Mouse (Mus musculus) retina, embryonic 14.5 days (tissue): ENCODE measurements around the gene Fkbp5.
"Not testable (repeated sequence)": the region's sequence is repeated elsewhere in the genome, so short reads cannot be mapped to it uniquely, and the experiment has no call there.

Experiments used
- DNase-seq: peaks from one replicate; pipeline ENCODE4 v3.0.0-alpha.2; 2015; ENCODE audit warnings: low spot score

Gene Fkbp5

DNA sequence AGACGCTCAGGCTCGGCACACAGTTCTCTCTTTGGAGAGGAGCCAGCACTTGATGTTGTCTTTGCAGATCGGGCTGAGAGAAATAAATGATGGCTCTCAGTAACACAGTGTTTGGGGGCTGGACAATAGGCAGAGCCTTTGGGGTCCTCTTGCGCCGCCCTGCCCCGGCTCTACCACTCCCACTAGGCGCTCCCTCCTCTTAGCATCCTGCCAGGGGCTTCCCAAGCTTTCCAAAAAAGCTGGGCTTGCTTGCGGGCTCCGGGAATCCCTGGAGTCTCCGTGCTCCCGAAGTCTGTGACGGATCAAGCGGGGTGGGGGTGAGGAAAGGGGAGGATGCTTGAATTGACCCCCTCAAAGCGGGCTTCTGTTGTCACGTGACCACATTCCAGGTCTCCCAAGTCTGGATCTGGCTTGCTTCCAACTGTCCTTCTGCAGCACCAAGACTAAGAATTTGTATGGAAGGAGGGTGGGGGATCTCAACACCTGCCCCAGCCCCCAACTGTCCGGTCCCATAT, at the start of gene Fkbp5:
Gene Fkbp5, minus strand, starts transcription at position 87 of the 515 bp plus-strand sequence.
- DNase-seq: peak; percentile 46

- no peak for DNase-seq
These were observed 47.9 kb upstream of the Fkbp5 start for GRCm38 (mm10) chr17:28565181-28565580.

DNA sequence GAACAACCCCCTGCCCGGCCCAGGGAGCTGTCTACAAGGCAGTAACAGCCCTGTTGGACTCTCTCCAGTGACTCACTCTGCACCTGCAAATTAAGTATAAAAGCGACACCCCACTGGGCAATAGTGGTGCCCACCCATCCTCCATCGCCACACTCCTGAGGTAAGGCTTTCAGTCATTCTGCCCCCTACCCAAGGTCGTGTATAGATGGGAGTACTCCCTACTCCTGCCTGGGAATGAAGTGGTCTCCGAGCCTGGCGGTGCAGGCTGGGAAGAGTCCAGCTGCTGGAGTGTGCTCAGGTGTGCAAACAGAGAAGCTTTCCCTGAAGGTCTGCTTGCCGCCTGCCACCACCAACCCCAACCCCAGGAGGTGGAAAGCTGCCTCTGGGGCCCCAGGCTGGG, 44.3 kb upstream of the Fkbp5 start:
- DNase-seq: no peak

DNA sequence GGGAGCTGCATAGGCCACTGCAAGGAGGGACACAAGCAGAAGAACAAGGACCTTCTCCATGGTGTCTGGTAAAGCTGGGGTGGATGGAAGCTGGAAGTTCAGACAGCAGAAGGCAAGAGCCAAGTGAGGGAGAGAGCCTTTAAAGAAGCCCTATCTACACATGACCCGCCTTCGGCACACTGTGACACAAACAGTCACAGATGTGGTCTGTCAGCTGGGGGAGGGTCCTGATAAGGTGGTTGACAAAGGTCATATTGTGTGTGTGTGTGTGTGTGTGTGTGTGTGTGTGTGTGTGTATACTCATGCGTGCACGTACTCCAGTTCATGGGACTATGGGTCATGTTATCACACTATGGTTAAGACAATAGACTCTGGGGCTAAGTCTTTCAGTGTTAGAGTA, 43.3 kb upstream of the Fkbp5 start, which contains the start of gene Clps:
Gene Clps, minus strand, starts transcription at position 169 of the 400 bp plus-strand sequence.
- no peak for DNase-seq

DNA sequence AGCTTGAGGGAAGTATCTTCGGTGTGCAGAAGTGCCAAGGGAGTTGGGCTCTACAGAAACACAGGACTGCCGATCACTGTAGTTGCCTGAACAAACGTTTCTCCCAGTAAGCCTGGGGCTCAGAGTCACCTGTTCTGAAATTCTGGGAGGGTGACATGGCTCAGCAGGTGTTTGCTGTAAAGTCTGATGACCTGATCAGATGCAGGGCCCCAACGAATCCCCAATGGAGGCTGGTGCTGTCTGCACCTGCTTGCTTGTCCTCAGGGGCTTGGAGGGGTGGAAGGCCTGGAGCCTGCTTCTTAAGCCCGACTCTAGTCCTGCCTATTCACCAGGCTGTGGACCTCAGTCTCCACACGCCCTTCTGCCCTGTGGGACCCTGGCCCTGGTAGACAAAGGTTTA, 40.4 kb upstream of the Fkbp5 start:
- DNase-seq: no peak

DNA sequence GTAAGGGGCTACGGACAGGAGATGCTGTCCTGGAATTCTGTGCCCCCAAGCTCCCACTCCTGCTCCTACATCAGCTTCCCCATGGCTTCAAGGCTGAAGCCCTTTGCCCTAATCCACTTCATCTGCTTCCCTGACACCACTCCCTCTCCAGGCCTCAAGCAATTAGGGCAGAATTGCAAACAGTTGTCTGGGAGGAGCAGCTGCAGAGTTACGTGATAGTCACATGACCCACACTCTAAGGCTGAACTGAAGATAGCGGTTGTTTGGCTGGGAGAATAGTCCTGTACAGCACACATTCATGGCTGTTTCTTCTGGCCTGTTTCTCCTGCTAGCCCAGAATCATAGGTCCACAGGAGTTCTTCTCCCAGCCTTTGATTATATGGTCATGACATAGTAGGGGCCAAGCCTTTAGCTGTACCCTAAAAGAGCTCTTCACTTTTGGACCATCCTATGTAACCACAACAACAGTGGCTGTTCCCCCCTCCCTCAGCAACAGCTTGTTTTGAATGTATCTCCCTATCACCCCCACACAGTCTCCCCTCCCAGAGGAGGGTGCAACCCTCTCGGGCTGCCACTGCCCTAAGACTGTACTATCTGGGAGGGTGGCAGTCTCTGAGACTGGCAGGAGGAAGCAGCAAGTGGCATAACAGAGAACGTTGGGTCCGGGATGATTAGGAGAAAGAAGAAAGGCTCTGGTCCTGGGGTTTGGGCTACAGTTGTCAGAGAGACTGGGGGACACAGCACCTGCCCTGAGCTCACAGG, 39.5 kb upstream of the Fkbp5 start:
- DNase-seq: peak; percentile 52

DNA sequence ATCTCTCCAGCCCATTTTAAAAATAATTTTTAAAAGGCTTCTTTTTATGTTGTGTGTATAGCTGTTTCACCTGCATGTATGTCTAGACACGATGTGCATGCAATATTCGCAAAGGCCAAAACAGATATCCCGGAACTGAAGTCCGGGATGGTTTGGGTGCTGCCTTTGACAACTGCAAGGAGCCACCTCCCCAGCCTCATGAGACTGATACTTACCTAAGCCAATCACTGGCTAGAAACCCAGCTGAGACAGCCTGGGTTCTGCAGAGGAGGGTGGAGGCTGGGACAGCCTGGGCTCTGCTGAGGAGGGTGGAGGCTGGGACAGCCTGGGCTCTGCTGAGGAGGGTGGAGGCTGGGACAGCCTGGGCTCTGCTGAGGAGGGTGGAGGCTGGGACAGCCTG, 36.7 kb upstream of the Fkbp5 start:
- not testable (repeated sequence) for DNase-seq

DNA sequence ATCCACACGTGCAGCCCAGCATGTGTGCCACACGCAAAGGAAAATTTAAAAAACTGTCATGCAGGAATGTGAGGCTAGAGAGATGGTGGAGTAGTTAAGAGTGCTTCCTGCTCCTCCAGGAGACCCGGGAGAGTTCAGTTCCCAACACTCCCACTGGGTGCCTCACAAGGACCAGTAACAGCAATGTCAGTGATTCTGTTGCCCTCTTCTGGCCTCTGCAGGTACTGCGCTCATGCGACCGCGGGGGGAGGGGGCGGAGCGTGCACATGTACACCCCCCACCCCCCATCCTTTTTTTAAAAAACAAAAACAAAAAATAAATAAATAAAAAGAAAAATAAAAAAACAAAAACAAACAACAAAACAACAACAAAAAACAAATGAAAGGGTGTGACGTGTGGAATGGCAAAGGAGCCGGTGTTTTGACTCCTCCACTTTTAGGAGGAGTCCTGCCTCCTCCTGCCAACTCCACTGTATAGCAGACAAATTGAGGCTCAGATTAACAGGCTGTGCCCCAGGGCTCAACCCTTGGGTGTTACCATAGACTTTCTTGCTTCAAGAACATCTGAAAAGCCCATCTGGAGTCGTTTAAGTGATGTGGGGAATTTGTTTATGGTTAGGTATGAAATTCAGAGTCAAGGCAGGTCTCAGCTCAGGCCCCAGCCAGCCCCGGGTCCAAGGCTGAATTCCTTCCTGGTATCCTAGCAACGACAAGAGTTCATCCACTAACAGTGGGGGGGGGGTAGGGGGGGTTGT, 35.9 kb upstream of the Fkbp5 start:
- DNase-seq: peak; percentile 76

DNA sequence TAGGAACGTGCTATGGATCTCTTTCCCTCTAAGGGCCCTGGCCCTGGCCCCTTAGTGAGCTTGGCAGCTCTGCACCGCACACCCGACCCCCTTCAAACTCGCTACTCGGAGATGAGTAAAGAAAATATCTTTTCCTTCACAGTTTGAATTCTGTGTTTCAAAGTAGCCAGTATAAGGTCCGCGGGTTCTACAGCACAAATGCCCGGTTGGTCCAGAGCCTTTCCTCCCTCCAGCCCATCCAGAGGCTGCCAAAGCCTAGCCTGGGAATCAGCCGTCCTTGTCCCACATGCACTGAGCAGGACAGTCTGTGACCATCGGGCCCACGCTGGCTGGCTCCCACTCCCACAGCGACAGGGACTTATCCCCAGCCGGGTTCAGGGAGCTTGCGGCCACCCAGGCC, 31.8 kb upstream of the Fkbp5 start, which contains the start of gene Clpsl2:
Gene Clpsl2, plus strand, starts transcription at position 301 of the 400 bp plus-strand sequence.
- no peak for DNase-seq

DNA sequence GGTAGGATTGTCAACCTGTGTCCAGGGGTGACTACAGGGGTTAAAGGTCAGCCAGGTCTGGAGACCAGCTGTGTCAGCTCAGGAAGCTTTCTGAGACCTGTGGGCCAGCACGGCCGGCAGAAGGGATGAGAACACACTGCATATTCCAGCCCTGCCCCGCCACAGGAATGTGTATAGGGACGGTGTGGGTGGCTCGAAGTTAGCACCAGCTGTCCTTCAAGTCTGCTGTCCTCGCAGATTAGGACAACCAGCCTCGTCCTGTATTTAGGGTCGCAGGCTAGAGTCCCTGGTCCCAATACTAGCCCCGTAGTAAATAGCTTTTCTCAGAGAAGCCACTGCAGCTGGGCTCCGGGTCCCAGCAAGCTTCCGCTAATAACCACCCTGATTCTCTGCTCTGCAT, 31.2 kb upstream of the Fkbp5 start:
- DNase-seq: no peak

- no peak for DNase-seq
These were observed 29.6 kb upstream of the Fkbp5 start for GRCm38 (mm10) chr17:28546925-28547324.

- no peak for DNase-seq
These were observed 20.6 kb upstream of the Fkbp5 start for GRCm38 (mm10) chr17:28537881-28538280.

- DNase-seq: no peak
These were observed 16.0 kb upstream of the Fkbp5 start for GRCm38 (mm10) chr17:28533327-28533726.

- DNase-seq: no peak
These were observed 15.2 kb upstream of the Fkbp5 start for GRCm38 (mm10) chr17:28532557-28532956.

GRCm38 (mm10) chr17:28531946-28532345, 14.6 kb upstream of the Fkbp5 start:
- peak; percentile 58 for DNase-seq

DNA sequence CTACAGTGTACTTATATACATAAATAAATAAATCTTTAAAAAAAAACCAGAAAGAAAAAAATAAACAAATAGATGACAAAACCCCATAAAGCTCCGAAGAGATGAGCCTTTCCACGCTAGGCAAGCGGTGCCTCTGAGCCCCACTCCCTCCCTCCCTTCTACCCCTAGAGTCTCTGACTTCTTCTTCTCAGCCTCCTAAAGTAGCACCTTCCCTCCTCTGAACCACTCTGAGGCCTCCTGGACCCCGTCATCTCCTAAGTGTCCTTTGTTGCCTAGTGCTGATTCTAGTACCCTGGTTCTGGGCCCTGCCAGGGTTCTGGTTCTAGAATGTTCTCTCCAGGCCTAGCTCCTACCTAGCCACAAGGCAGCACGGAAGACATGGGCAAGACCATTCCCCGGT, 13.2 kb upstream of the Fkbp5 start, which contains the start of gene Armc12:
Gene Armc12, plus strand, starts transcription at position 301 of the 400 bp plus-strand sequence.
- no peak for DNase-seq

DNA sequence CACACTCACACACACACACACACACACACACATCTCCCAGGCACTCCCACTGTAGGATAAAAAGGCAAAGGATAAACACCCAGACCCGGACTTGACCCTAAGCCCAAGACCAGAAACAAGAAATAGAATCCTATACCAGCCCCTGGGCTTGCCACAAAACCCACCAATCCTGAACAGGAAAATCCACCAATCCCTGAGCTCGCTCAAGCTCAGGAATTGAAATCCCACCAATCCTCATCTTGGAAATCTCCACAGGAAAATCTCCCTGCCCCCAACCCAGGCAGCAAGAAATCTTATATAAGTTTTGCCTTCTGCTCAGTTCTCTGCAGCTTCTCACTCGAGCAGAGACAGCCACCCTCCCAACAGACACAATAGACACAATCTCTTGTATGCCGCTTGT, 11.8 kb upstream of the Fkbp5 start:
- no peak for DNase-seq

- DNase-seq: peak; percentile 92
These were observed 10.7 kb upstream of the Fkbp5 start for GRCm38 (mm10) chr17:28528043-28528351.

GRCm38 (mm10) chr17:28527184-28528042, 10.1 kb upstream of the Fkbp5 start:
- DNase-seq: no peak

DNA sequence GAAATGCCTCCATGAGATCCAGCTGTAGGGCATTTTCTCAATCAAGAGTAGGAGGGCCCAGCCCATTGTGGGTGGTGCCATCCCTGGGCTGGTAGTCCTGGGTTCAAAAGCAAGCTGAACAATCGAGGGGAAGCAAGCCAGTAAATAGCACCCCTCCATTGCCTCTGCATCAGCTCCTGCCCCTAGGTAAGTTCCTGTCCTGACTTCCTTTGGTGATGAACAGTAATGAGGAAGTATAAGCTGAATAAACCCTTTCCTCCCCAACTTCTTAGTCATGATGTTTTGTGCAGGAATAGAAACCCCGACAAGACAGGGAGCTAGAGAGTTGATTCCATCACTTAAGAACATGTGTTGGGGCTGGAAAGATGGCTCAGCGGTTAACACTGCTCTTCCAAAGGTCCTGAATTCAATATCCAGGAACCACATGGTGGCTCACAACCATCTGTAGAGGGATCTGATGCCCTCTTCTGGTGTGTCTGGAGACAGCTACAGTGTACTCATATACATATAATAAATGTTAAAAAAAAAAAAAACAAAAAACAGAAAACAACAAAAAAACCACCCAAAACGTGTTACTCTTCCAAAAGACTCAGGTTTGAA, 7.6 kb upstream of the Fkbp5 start:
- no peak for DNase-seq

DNA sequence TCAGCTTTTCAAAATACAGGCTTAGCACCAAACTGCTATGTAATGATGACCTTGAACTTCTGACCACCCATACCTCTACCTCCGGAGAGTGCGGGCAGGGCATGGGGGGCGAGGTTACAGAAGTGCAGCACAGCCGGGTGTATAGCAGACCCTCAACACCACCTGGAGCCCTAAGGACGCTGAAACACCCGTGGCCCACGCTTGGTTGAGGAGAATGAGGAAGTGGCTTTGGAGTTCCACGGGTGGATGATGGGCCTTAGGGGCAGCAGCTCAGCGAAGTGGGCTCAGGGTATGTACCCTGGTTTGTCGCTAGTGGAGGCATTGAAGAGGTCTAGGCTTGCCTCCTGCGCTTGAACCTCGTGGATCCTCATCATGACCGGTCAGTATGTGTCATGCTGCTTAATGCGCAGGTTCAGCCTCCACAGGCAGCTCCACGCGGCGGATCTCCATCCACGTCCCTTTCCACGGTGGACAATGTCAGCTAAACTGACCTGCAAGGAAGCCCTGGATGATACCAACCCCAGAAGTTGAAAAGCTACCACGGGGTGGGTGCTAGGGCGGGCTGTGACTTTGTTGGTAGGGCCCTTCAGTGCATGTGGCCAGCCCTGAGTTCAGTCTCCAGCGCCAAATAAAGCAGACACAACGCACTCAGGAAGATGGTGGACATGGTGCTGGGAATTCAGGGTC, 6.8 kb upstream of the Fkbp5 start:
- DNase-seq: no peak
